Mouse (Mus musculus) lung, adult 2 months (tissue): Measurements from ENCODE around the gene Gm45213.
"Not testable (repeated sequence)": the region's sequence is repeated elsewhere in the genome, so short reads cannot be mapped to it uniquely, and the experiment has no call there.

Experiments
- CTCF ChIP-seq: fragments of 200-500 bp; IDR thresholded peaks from 2 replicates; pipeline ENCODE4 v1.5.1; 2011; ENCODE audit warnings: mild to moderate bottlenecking, low read length, control low read depth; ENCODE audit not compliant: insufficient read depth
- POLR2A ChIP-seq: fragments of 200-500 bp; IDR thresholded peaks from 2 replicates; pipeline ENCODE4 v1.6.1; 2011; ENCODE audit warnings: low read depth, mild to moderate bottlenecking, control low read depth, low read length, borderline replicate concordance; ENCODE audit errors: extremely low read depth

- TF ChIP-seq CTCF = peak; percentile 46
- TF ChIP-seq POLR2A = not testable (repeated sequence)
Observed at GRCm38 (mm10) chr7:66055356-66055755, 12.0 kb downstream of the Gm45213 start.
